ENCODE assay signal across 22 mouse cellular contexts in genomic region chr13:36478243-36478642, GRCm38 (mm10).
DNase-seq lines count a peak whose midpoint lies in the region; ATAC-seq and TF ChIP-seq lines count a peak whose summit lies in the region.
"Had no signal": no experiment of that assay in that cellular context is flagged by ENCODE, and none has a peak within 500 bp of the region (broad histone marks: within the 10 kb centered on the region; RNA-seq: fewer than 3 reads in every experiment).

No protein-coding gene starts in this region.

- no peak overlapping the region for H3K27ac ChIP-seq in kidney, embryonic 15.5 days
- no peak overlapping the region for H3K27ac ChIP-seq in kidney, postnatal 0 days
- no peak overlapping the region for H3K27ac ChIP-seq in kidney, adult 2 months (ENCODE audit: insufficient read depth, low read depth, low read length)
- no peak overlapping the region for H3K27ac ChIP-seq in forebrain, embryonic 11.5 days (ENCODE audit: low read depth, low read length)
- H3K27ac ChIP-seq: embryonic facial prominence, embryonic 13.5 days; embryonic facial prominence, embryonic 15.5 days; forebrain, embryonic 10.5 days; forebrain, embryonic 13.5 days; forebrain, embryonic 15.5 days had no signal

- no peaks in the 10 kb centered on the region for H3K36me3 ChIP-seq in kidney, embryonic 15.5 days
- H3K36me3 ChIP-seq in kidney, postnatal 0 days (ENCODE audit: insufficient read depth, low read length), result no peaks in the 10 kb centered on the region
- H3K36me3 ChIP-seq in kidney, adult 2 months (ENCODE audit: control insufficient read depth, insufficient read depth, low read length), result no peaks in the 10 kb centered on the region
- no peaks in the 10 kb centered on the region for H3K36me3 ChIP-seq in forebrain, embryonic 11.5 days (ENCODE audit: control insufficient read depth, insufficient read depth, low read length)
- H3K36me3 ChIP-seq: embryonic facial prominence, embryonic 13.5 days; embryonic facial prominence, embryonic 15.5 days; forebrain, embryonic 10.5 days; forebrain, embryonic 15.5 days had no signal

- no peak overlapping the region for H3K4me2 ChIP-seq in kidney, embryonic 15.5 days
- no peak overlapping the region for H3K4me2 ChIP-seq in kidney, postnatal 0 days (ENCODE audit: low read length)
- no peak overlapping the region for H3K4me2 ChIP-seq in forebrain, embryonic 11.5 days (ENCODE audit: low read depth, low read length, severe bottlenecking)
- H3K4me2 ChIP-seq: embryonic facial prominence, embryonic 13.5 days; embryonic facial prominence, embryonic 15.5 days; forebrain, embryonic 13.5 days; forebrain, embryonic 15.5 days had no signal

- H3K9me3 ChIP-seq in kidney, embryonic 15.5 days (replicated peaks), result no peaks in the 10 kb centered on the region
- H3K9me3 ChIP-seq in kidney, postnatal 0 days (replicated peaks; ENCODE audit: low read length), result no peaks in the 10 kb centered on the region
- H3K9me3 ChIP-seq in forebrain, embryonic 11.5 days (ENCODE audit: control insufficient read depth, low read length), result no peaks in the 10 kb centered on the region
- H3K9me3 ChIP-seq: embryonic facial prominence, embryonic 13.5 days; embryonic facial prominence, embryonic 15.5 days; forebrain, embryonic 10.5 days; forebrain, embryonic 13.5 days; forebrain, embryonic 15.5 days had no signal

- H3K4me3 ChIP-seq in kidney, embryonic 15.5 days (replicated peaks), result no peak overlapping the region
- H3K4me3 ChIP-seq in kidney, postnatal 0 days (replicated peaks; ENCODE audit: low read depth, low read length), result no peak overlapping the region
- no peak overlapping the region for H3K4me3 ChIP-seq in kidney, adult 2 months (ENCODE audit: insufficient read depth, low read depth, low read length)
- H3K4me3 ChIP-seq in forebrain, embryonic 11.5 days (ENCODE audit: low read depth, low read length), result no peak overlapping the region
- H3K4me3 ChIP-seq: embryonic facial prominence, embryonic 13.5 days; embryonic facial prominence, embryonic 15.5 days; erythroblast, embryonic 14.5 days; forebrain, embryonic 10.5 days; forebrain, embryonic 13.5 days; forebrain, embryonic 15.5 days had no signal

- TF ChIP-seq CTCF in kidney, postnatal 0 days (IDR thresholded peaks at IDR 0.05; ENCODE audit: low read depth), result no peak
- TF ChIP-seq CTCF in kidney, adult 2 months (conservative IDR thresholded peaks at IDR 0.05; ENCODE audit: insufficient read depth, insufficient read length, low read depth, low read length), result no peak

- H3K9ac ChIP-seq in kidney, embryonic 15.5 days, result no peak overlapping the region
- no peak overlapping the region for H3K9ac ChIP-seq in kidney, postnatal 0 days (ENCODE audit: low read depth, low read length)
- no peak overlapping the region for H3K9ac ChIP-seq in forebrain, embryonic 11.5 days (ENCODE audit: low read length)
- H3K9ac ChIP-seq: embryonic facial prominence, embryonic 13.5 days; embryonic facial prominence, embryonic 15.5 days; forebrain, embryonic 13.5 days; forebrain, embryonic 15.5 days; forebrain, postnatal 0 days had no signal

- TF ChIP-seq POLR2A in kidney, adult 2 months (IDR thresholded peaks at IDR 0.05; ENCODE audit: low read depth, low read length), result no peak

- 28% methylated on average over 3 of the region's 3 CpGs for WGBS in kidney, embryonic 15.5 days
- 35% methylated on average over 3 of the region's 3 CpGs for WGBS in kidney, postnatal 0 days
- 82% methylated on average over 3 of the region's 3 CpGs for WGBS in kidney, adult 2 months
- 79% methylated on average over 3 of the region's 3 CpGs for WGBS in forebrain, embryonic 11.5 days

- no peak for DNase-seq in kidney, postnatal 4 days
- peak; percentile 72 for DNase-seq in kidney, postnatal 0 days (ENCODE audit: low spot score)
- DNase-seq in kidney, adult 2 months, result no peak
- no peak for DNase-seq in forebrain, embryonic 11.5 days (ENCODE audit: low spot score)
- DNase-seq: adrenal gland, adult 2 months; adrenal gland, postnatal 10 days; adrenal gland, postnatal 25 days; cerebellum, adult 11 months; cerebellum, adult 18-20 months; cerebellum, adult 8-10 months; cerebellum, adult 9-11 months; cerebellum, postnatal 14 days; cerebellum, postnatal 36 days; embryo, embryonic 11 days; forebrain, postnatal 0 days had no signal

- H3K4me1 ChIP-seq in kidney, embryonic 15.5 days, result peaks cover 14% of the 10 kb centered on the region
- no peaks in the 10 kb centered on the region for H3K4me1 ChIP-seq in kidney, postnatal 0 days (replicated peaks; ENCODE audit: insufficient read depth, low read length)
- no peaks in the 10 kb centered on the region for H3K4me1 ChIP-seq in kidney, adult 2 months (ENCODE audit: control insufficient read depth, insufficient read depth, low read length)
- no peaks in the 10 kb centered on the region for H3K4me1 ChIP-seq in forebrain, embryonic 11.5 days (replicated peaks; ENCODE audit: control insufficient read depth, insufficient read depth, low read length)
- H3K4me1 ChIP-seq: embryonic facial prominence, embryonic 15.5 days; forebrain, embryonic 10.5 days; forebrain, embryonic 13.5 days; forebrain, embryonic 15.5 days had no signal

- no peaks in the 10 kb centered on the region for H3K27me3 ChIP-seq in kidney, embryonic 15.5 days
- H3K27me3 ChIP-seq in kidney, postnatal 0 days (ENCODE audit: insufficient read depth, low read length), result no peaks in the 10 kb centered on the region
- H3K27me3 ChIP-seq in kidney, adult 2 months (replicated peaks; ENCODE audit: control insufficient read depth, insufficient read depth, low read length), result no peaks in the 10 kb centered on the region
- H3K27me3 ChIP-seq in forebrain, embryonic 11.5 days (ENCODE audit: control insufficient read depth, insufficient read depth, low read length), result no peaks in the 10 kb centered on the region
- H3K27me3 ChIP-seq: embryonic facial prominence, embryonic 13.5 days; embryonic facial prominence, embryonic 15.5 days; forebrain, embryonic 13.5 days; forebrain, embryonic 15.5 days had no signal

- ATAC-seq in kidney, embryonic 15.5 days (replicated peaks; ENCODE audit: low FRiP score), result peak; percentile 91
- peak; percentile 33; the same call in 1 of the 2 replicates for ATAC-seq in kidney, postnatal 0 days (replicated peaks; ENCODE audit: low FRiP score, low read depth)
- ATAC-seq in forebrain, embryonic 11.5 days (replicated peaks; ENCODE audit: low FRiP score), result no peak
- ATAC-seq: forebrain, embryonic 13.5 days; forebrain, embryonic 15.5 days; forebrain, postnatal 0 days had no signal
